Comparison of ENCODE assay signal across 8 mouse cellular contexts in genomic region chr12:59011844-59012709, GRCm38 (mm10). TPM values are rescaled to one million over a fixed set of nuclear protein-coding genes. Genes with fewer than 3 reads are reported as not detected.
DNase-seq lines count a peak whose midpoint lies in the region; ATAC-seq lines count a peak whose summit lies in the region.

Gene Sec23a, minus strand, starts transcription at chr12:59012017.

- no peaks in the 10 kb centered on the region for H3K9me3 ChIP-seq in megakaryocyte, embryonic 14.5 days

- peak within 1 kb of the TSS; percentile 100 for H3K4me3 ChIP-seq in megakaryocyte, embryonic 14.5 days (replicated peaks)

- peak; percentile 99 for DNase-seq in ZHBTc4 (ENCODE audit: low read depth, low spot score)
- peak; percentile 99 for DNase-seq in gastrocnemius, adult 8-10 months (ENCODE audit: low spot score in 2 of 2)
- peak; percentile 77 for DNase-seq in hindlimb bud, embryonic 11.5 days (ENCODE audit: extremely low spot score, low read depth, low spot score)
- DNase-seq in left cerebral cortex, adult 8-10 months (ENCODE audit: low spot score in 2 of 2): peak; percentile 91 to 98
- DNase-seq in right cerebral cortex, postnatal 10 days (ENCODE audit: low spot score in 2 of 2): peak; percentile 98 to 99
- DNase-seq in urinary bladder, postnatal 25 days (ENCODE audit: low spot score): peak; percentile 96

- H3K36me3 ChIP-seq in megakaryocyte, embryonic 14.5 days (replicated peaks; ENCODE audit: low read length): peaks cover 36% of the 10 kb centered on the region

- H3K27me3 ChIP-seq in megakaryocyte, embryonic 14.5 days (replicated peaks): no peaks in the 10 kb centered on the region

- ATAC-seq in common myeloid progenitor, adult 5-6 weeks (replicated peaks; ENCODE audit: low read depth, poor library complexity, severe bottlenecking): peak; percentile 82

- peaks cover 32% of the 10 kb centered on the region for H3K4me1 ChIP-seq in megakaryocyte, embryonic 14.5 days

RNA-seq across cellular contexts. Expression of gene Sec23a, which starts in this region (rescaled TPM):
- 19.0 and 21.7 TPM in 2 replicates for total RNA-seq in common myeloid progenitor, adult 5-6 weeks (2017)
- 10 to 100 TPM; 64.6 to 68.1 (median 66.6) TPM for total RNA-seq in gastrocnemius, adult 8-10 months (2022)
- 100 to 1,000 TPM in 1 of 4 experiments, 10 to 100 TPM in 3; 95.5 to 102 (median 98.2) TPM for total RNA-seq in left cerebral cortex, adult 8-10 months (2022)
- polyA plus RNA-seq in megakaryocyte, embryonic 14.5 days (2012; ENCODE audit: insufficient read depth, low replicate concordance): 1.2 and 1.5 TPM in 2 replicates

Comparison
In these comparisons a context has a peak if more than half of its experiments do, and no peak if none do; other contexts are left out.
1. Peak in every context shown above with its lines: DNase-seq, ATAC-seq and H3K4me3 ChIP-seq.